Mouse (Mus musculus) limb, embryonic 10.5 days (tissue): ENCODE measurements around the gene Rrp1b. TPM values are rescaled to one million over a fixed set of nuclear protein-coding genes. Genes with fewer than 3 reads are reported as not detected.
"Not testable (repeated sequence)": the region's sequence is repeated elsewhere in the genome, so short reads cannot be mapped to it uniquely, and the experiment has no call there.

ENCODE experiments used
- DNase-seq: peaks from one replicate; pipeline ENCODE4 v3.0.0-alpha.2; 2017; ENCODE audit warnings: low spot score
- H3K27ac ChIP-seq: fragments of 300-500 bp; sonication (generic); 2 replicates; pipeline ENCODE4 v1.5.1; 2016; ENCODE audit warnings: mild to moderate bottlenecking
- H3K27me3 ChIP-seq: fragments of 300-500 bp; sonication (generic); 2 replicates; pipeline ENCODE4 v1.6.1; 2016; ENCODE audit warnings: low read depth, mild to moderate bottlenecking; ENCODE audit not compliant: poor library complexity, severe bottlenecking
- H3K36me3 ChIP-seq: fragments of 300-500 bp; sonication (generic); 2 replicates; pipeline ENCODE4 v1.6.1; 2016; ENCODE audit warnings: mild to moderate bottlenecking, moderate library complexity
- H3K4me1 ChIP-seq: fragments of 300-500 bp; sonication (generic); 2 replicates; pipeline ENCODE4 v1.6.1; 2016
- H3K4me3 ChIP-seq: fragments of 300-500 bp; sonication (generic); 2 replicates; pipeline ENCODE4 v1.5.1; 2016; ENCODE audit warnings: mild to moderate bottlenecking, moderate library complexity
- H3K9me3 ChIP-seq: fragments of 300-500 bp; sonication (generic); replicated peaks from 2 replicates; pipeline ENCODE4 v1.6.1; 2016; ENCODE audit warnings: mild to moderate bottlenecking
- WGBS: fragments of 180-500 bp; shearing (Covaris S2); methylation state at CpG from one replicate; pipeline ENCODE4 v1.1.7; 2016; 5-methylcytosine and 5-hydroxymethylcytosine counted together
- polyA plus RNA-seq: library from polyadenylated mRNA; unstranded; fragments of >200 nt; fragmentation: Nextera tagmentation; extraction: Ambion mirVana; gene quantifications from 2 replicates; pipeline ENCODE4 v1.2.1, GENCODE M21; 2016

Gene Rrp1b
- polyA plus RNA-seq, 1 experiment from 2014 or later: 100 TPM

- no peaks in the 10 kb centered on the region for H3K9me3 ChIP-seq
- H3K4me1 ChIP-seq: peaks cover 13% of the 10 kb centered on the region
- H3K27ac ChIP-seq: peak overlapping the region; percentile 63
- H3K36me3 ChIP-seq: no peaks in the 10 kb centered on the region
- H3K27me3 ChIP-seq: peaks cover 63% of the 10 kb centered on the region
- DNase-seq: peak; percentile 84
- WGBS: 2% methylated on average over 44 of the region's 44 CpGs
- peak overlapping the region; percentile 60 for H3K4me3 ChIP-seq
These were observed 64.2 kb downstream of the Rrp1b start for GRCm38 (mm10) chr17:32099943-32100586.

GRCm38 (mm10) chr17:32103054-32103453 is 67.2 kb downstream of the Rrp1b start:
- H3K27ac ChIP-seq: no peak overlapping the region
- no peaks in the 10 kb centered on the region for H3K36me3 ChIP-seq
- 18% methylated on average over 4 of the region's 4 CpGs for WGBS
- peaks cover 62% of the 10 kb centered on the region for H3K27me3 ChIP-seq
- H3K4me1 ChIP-seq: peaks cover 13% of the 10 kb centered on the region
- H3K4me3 ChIP-seq: no peak overlapping the region
- no peaks in the 10 kb centered on the region for H3K9me3 ChIP-seq
- DNase-seq: no peak

GRCm38 (mm10) chr17:32106358-32106757 is 70.5 kb downstream of the Rrp1b start:
- WGBS: 68% methylated on average over 2 of the region's 2 CpGs
- H3K9me3 ChIP-seq: no peaks in the 10 kb centered on the region
- no peak overlapping the region for H3K4me3 ChIP-seq
- H3K4me1 ChIP-seq: peaks cover 18% of the 10 kb centered on the region
- no peak overlapping the region for H3K27ac ChIP-seq
- no peaks in the 10 kb centered on the region for H3K36me3 ChIP-seq
- H3K27me3 ChIP-seq: peaks cover 31% of the 10 kb centered on the region
- no peak for DNase-seq

DNA sequence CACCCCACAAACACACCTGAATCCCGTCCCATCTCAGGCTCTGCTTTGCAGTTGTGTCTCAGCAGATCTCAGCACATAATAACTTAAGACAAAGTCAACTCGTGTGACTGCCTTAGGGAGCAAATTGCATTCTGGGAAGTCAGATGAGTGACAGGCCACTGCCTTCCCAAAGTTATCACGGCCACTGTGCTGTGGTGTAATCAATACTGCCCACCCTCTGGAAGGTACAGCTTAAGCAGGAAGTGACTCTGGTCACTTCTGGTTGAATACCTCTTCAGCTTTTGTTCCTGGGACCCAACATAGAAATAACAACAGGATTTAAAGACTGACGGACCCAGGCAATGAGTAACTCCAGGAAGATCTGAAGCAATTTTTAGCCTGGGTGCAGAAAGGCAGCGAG is 72.0 kb downstream of the Rrp1b start:
- Histone ChIP-seq H3K4me1 (peaks cover 18% of the 10 kb centered on the region), H3K9me3 (no peaks in the 10 kb centered on the region), H3K27ac (no peak overlapping the region), H3K36me3 (no peaks in the 10 kb centered on the region), H3K4me3 (no peak overlapping the region), H3K27me3 (peaks cover 25% of the 10 kb centered on the region; the same call in 1 of the 2 replicates)
- no peak for DNase-seq
- 67% methylated on average over 5 of the region's 5 CpGs for WGBS

GRCm38 (mm10) chr17:32108320-32109011 is 72.6 kb downstream of the Rrp1b start:
- H3K4me1 ChIP-seq: peaks cover 24% of the 10 kb centered on the region
- H3K4me3 ChIP-seq, H3K9me3 ChIP-seq, H3K36me3 ChIP-seq, DNase-seq, H3K27ac ChIP-seq: not testable (repeated sequence)
- 81% methylated on average over 5 of the region's 5 CpGs for WGBS
- peaks cover 30% of the 10 kb centered on the region; the same call in 1 of the 2 replicates for H3K27me3 ChIP-seq

DNA sequence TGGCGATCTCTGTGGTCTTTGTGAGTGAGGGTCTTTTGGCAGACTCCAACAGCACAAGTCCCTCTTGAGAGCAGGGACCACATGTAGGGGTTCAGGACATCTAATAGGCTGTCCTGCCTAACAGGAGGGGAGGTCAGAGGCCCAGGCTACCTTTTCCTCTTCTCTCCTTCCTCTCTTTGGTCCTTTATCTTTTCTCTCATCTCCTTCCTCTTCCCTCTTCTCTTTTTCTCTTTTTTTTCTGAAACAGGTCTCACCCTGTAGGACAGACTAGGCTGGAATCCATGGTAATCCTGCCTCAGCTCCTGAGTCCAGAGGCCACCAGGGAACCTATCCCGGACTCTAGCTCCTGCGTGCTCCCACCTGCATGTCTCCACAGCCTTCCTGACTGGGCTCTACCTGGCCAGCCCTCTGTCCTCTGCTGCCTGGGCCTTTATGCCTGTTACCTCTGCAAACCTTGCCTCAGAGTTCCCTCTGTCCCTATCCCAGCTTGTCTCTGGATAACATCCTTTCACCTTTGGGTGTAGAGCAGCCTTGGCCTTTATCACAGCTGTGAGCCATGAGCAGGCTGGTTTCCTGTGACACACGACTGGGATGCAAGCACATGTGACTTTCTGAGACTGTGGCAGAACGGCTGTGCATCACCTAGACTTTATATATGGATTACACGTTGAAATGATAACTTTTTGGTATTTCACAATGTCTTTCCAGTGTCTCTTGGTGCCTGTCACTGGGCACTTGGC is 73.5 kb downstream of the Rrp1b start:
- Histone ChIP-seq H3K4me1 (peaks cover 33% of the 10 kb centered on the region), H3K27me3 (peaks cover 38% of the 10 kb centered on the region; the same call in 1 of the 2 replicates), H3K9me3 (no peaks in the 10 kb centered on the region), H3K27ac (peak overlapping the region; percentile 62; the same call in 1 of the 2 replicates), H3K4me3 (no peak overlapping the region), H3K36me3 (no peaks in the 10 kb centered on the region)
- no peak for DNase-seq
- 76% methylated on average over 6 of the region's 6 CpGs for WGBS

DNA sequence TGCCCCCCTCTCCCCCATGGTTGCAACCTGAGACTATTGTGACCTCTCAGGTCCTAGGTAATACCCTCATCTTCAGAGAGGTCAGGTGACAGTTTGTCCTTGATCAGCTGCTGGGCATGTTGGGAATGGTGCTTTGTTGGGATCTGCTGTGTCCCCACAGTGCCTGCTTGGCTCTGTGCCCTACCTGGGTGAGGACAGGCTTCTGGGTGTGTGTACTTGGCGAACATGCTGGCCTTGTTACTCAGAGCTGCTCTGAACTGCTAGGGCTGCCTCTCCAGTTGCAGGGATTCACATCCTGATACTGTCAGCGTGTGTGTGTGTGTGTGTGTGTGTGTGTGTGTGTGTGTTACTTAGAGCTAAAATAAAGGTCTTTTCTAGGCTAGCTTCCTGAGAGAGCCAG is 74.5 kb downstream of the Rrp1b start:
- Histone ChIP-seq H3K36me3 (no peaks in the 10 kb centered on the region), H3K4me1 (peaks cover 40% of the 10 kb centered on the region), H3K4me3 (no peak overlapping the region), H3K27ac (no peak overlapping the region), H3K9me3 (no peaks in the 10 kb centered on the region), H3K27me3 (peaks cover 35% of the 10 kb centered on the region; the same call in 1 of the 2 replicates)
- 78% methylated on average over 2 of the region's 2 CpGs for WGBS
- no peak for DNase-seq

GRCm38 (mm10) chr17:32110980-32111780 is 75.3 kb downstream of the Rrp1b start:
- H3K27ac ChIP-seq: no peak overlapping the region
- 82% methylated on average over 10 of the region's 10 CpGs for WGBS
- peaks cover 32% of the 10 kb centered on the region; the same call in 1 of the 2 replicates for H3K27me3 ChIP-seq
- no peaks in the 10 kb centered on the region for H3K36me3 ChIP-seq
- H3K4me3 ChIP-seq: no peak overlapping the region
- H3K9me3 ChIP-seq: no peaks in the 10 kb centered on the region
- H3K4me1 ChIP-seq: peaks cover 40% of the 10 kb centered on the region
- no peak for DNase-seq

Other genes with a start within 250 kb of the Rrp1b start
- gene Sik1, start 180.3 kb upstream of the Rrp1b start, polyA plus RNA-seq: 10.3 and 13.4 TPM in 2 replicates
- 0.63 and 0.79 TPM in 2 replicates for gene Hsf2bp, start 249 bp downstream of the Rrp1b start, polyA plus RNA-seq
- gene Notch3, start 130.8 kb downstream of the Rrp1b start, polyA plus RNA-seq: 23.8 and 32.1 TPM in 2 replicates
- gene Ephx3, start 153.4 kb downstream of the Rrp1b start, polyA plus RNA-seq: 0.11 TPM in 1 of 2 replicates, not detected in the other
- 132 and 134 TPM in 2 replicates for gene Brd4, start 248.6 kb downstream of the Rrp1b start, polyA plus RNA-seq